Mouse (Mus musculus): ENCODE measurements around the gene Rdh1.
A peak's percentile ranks its signal among the peaks of the same experiment; 100 is the strongest.

Rdh1 gene

DNA sequence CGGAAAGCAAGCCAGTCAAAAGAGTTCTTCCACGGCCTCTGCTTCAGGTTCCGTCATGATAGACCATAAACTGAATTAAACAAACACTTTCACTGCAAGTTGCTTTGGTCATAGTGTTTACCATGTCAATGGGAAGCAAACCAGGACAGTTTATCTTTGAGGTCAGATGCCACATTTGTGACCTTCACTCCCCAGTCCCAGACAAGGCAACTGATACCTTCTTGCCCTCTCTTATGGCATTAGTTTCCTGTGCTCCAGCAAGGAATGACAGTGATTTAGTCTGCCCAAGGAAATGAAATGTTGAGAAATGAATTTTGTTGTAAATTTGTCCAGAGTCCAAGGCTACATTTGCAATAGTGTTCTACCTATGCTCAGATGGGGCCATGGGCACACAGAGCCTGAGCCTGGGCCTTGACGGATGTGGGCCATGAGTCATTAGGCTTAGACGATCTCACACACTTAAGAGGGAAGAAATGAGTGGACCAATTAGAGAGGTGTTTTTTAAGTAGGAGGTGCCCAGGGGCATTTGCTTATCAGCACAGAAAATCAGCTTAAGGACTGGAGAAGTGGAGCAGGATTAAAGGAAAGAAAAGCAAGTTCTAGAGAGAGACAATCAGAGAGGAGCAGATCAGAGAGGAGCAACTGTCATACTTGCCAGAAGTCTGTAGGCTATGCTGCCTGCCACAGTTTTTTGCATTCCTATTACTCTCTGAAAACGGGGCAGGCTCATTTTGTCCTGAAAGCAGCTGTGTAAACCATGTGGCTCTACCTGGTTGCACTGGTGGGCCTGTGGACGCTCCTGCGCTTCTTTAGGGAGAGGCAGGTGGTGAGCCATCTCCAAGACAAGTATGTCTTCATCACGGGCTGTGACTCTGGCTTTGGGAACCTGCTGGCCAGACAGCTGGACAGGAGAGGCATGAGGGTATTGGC is at the start of gene Rdh1, which contains the start of gene Rdh16f1:
Rdh1 (plus strand) TSS at position 541 of the 930 bp plus-strand sequence.
Rdh16f1 (plus strand) TSS at position 607 of the 930 bp plus-strand sequence.
- ATAC-seq (ENCODE audit: low TSS enrichment) = no peak

DNA sequence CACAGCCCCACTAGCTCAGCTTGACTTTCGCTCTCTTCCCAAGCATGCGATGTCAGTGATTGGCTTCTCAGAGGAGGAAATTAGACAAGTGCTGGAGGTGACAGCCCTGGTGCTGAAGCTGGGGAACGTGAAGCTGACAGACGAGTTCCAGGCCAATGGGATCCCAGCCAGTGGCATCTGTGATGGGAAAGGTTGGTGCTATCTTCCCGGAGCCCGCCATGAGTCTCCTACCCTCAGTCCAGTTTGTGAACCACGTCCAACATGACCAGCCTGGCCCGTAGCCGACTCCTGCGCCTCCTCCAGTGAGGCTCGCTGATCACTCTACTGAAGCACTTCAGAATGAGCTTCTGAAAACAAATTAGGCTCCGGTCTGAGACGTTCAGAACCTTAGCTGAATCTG is 49.2 kb upstream of the Rdh1 start:
- no peak for ATAC-seq (ENCODE audit: low TSS enrichment)

DNA sequence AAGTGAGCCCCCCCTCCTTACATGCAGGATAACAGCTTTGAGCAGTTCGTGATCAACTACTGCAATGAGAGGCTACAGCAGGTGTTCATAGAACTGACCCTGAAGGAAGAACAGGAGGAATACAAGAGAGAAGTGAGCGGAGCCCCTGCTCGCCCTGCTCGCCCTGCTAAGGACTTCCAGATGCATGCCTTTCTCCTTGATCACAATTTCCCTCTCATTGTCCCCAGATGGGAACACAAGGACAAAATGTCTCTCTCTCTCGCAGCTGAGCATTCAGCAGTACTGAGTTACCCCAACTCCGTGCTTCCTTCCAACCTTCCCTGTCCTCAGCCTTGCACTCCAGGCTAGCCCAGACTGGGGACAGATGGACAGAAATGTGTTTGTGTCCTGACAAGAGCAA is 46.8 kb upstream of the Rdh1 start:
- no peak for ATAC-seq (ENCODE audit: low TSS enrichment)

DNA sequence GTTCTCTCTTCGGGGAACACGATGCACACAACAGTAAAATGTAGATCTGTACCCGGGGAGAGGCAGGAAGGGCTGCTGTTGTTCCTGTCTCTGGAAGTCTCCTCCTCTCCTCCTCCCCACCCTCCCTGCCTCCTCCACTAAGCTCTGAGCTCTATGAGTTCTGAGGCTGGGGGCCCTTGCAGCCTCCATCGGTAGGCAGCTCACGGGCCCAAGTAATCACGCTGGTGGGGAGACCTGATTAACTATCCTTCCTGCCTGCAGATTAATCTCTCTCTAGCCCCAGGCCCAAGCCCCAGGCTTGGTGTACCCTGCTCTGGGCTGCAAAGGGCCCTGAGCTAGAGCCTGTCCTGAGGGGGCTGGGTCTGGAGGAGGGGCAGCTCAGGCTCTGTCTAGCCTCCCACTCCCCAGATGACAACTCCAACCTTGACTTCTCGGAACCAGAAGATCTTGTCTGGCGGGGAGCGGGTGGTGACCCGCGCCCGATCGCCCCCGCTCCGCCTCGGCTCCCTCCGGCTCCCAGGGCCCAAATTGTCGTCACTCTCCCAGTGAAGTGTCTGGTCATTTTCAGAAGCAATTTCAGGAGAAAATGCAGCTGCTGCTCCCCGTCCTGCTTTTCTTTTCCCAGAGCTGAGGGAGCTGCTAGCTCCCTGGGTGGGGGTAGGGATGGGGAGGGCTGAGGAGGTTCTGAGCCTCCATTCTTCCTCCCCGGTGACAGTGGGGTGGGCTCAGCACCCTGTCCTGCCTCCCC is 37.7 kb upstream of the Rdh1 start:
- peak; percentile 84 for ATAC-seq (ENCODE audit: low TSS enrichment)

DNA sequence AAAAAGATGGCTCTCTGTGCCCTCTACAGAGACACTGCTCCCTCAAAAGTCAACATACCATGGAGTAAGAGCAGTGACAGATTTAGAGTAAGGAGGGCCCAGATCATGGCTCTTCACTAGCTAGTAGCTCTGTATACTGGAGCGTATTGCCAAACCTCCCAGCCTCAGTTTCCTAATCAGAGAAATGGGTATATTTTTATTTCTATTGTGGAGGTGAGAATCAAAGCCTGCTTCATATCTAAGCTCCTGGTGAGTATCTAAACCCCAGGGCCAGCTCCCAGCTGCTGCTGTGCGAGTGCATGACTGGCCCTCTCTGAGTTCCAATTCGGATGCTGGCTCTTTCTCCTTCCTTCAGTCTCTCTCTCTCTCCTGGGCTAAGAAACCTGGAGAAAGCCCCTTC is 35.3 kb upstream of the Rdh1 start, which contains the start of gene Tac2:
Tac2 (plus strand) TSS at position 301 of the 400 bp plus-strand sequence.
- no peak for ATAC-seq (ENCODE audit: low TSS enrichment)

DNA sequence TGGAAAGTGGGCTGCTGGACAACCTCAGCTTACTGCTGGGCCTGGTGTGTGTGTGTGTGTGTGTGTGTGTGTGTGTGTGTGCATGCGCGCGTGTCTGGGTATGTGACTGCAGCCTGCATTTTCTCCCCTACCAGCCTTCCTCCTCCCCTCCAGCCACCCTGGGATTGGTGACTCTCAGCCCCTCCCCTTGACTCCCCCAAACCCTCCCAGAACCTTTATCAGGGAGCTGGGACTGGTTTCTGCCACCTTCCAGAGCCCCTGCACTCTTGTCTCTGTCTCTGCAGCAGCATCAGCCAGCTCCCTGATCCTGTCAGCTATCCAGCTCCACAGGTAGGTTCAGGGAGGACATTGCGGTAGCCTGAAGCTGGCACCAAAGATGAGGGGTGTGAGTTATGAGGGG is 34.4 kb upstream of the Rdh1 start:
- ATAC-seq (ENCODE audit: low TSS enrichment) = no peak

DNA sequence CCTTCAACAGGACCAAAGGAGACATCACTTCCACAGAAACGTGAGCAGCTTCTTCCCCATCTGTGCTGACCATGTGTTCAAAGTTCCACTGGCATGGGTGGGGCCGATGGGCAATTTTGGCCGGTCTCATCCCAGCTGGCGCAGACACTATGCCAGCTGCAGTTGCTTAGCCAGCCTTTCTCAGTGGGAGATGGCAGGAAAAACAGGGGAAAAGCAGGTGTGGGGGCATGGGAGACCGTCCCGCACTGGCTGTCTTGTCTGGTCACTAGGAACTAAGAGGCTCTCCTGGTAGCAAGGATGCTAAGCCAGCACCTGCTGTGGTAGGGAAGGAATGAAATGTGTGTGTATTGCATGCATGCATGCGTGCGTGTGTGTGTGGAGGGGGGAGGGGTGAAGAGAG is 31.1 kb upstream of the Rdh1 start:
- 0 out of 2 replicates have a peak, but pooled peaks have one; percentile 16 for ATAC-seq (ENCODE audit: low TSS enrichment)

DNA sequence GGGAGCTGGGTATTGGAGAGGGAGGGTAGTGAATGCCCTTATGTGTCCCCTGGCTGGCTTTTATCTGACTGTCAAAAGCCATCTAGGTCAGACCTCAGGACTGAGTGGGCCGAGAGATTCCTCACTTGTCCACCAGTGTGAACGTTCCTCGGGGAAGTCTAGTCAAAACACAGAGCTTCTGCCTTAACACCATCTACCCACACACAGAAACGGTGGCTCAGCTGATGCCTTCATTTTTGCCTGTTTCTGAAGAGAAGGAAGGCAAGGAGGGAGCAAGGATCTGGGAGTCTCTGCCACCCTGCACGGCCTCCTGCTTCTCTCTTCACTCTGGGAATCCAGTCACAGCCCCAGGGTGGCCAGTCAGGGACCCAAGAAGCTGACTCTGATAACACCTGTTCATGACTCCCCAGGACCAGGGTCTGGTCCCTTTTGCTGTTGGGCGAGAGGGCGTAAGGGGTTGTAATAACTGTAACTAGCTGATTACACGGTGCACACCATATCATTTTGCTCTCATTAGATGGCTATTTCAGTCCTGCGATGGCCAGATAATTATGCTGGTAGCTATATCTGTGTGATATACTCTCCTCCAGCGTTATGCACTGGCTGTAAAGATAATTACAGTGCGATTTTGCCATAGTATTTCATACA is 29.1 kb upstream of the Rdh1 start:
- peak; percentile 79 for ATAC-seq (ENCODE audit: low TSS enrichment)

DNA sequence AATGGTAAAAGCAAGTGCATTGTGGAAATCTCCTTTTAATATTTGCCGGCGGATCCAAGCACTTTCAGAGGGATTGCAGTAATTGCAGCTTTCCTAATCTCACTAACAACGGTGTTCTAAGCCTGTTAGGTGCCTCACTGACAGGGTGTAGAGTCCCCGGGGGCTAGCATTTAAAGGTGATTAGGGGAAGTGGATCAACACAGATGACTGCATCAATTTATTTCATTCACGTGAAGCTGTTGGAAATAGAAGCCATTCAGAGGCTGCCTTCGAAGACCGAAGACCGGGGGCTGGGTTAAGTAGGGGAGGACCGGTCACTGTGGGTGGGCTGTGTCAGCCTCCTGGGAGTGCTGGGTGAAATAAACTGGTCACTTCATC is 28.6 kb upstream of the Rdh1 start:
- no peak for ATAC-seq (ENCODE audit: low TSS enrichment)

DNA sequence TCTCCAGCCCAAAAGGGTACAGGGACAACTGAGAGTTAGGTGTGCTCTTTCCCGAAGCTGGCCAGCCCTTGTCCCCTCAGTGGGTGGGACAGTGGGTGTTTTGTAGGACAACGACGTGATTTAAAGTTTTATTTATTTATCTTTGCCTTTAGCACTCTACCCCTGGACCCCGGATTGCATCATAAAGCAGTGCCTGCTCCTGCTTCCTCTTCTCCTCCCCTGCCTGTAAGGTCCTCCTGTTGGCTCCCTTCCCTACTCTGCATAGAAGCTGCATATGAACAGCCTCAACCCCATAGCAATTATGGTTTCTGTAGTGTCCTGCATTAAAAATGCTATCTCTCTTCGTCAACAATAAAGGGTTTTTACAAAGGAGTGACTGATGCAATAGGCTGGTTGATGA is 28.1 kb upstream of the Rdh1 start:
- no peak for ATAC-seq (ENCODE audit: low TSS enrichment)

DNA sequence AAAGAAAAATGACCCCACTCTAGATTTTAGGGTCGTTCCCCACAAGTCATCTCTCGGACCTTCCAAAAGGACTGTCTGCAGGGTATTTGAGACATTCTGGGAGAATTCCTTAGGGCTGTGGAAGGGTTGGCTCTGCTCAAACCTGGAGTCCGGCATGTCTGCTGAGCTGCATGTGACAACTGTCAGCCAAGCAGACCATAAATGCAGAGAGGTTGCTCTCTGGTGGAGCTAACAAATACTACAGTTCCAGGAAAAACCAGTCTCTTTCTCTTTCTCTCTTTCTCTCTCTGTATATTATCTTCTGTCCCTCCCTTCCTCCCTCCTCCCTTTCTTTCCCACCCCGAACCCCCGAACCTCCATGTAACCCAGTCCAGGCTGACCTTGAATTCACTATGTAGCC is 25.1 kb upstream of the Rdh1 start:
- peak; percentile 48; the same call in 1 of the 2 replicates for ATAC-seq (ENCODE audit: low TSS enrichment)

DNA sequence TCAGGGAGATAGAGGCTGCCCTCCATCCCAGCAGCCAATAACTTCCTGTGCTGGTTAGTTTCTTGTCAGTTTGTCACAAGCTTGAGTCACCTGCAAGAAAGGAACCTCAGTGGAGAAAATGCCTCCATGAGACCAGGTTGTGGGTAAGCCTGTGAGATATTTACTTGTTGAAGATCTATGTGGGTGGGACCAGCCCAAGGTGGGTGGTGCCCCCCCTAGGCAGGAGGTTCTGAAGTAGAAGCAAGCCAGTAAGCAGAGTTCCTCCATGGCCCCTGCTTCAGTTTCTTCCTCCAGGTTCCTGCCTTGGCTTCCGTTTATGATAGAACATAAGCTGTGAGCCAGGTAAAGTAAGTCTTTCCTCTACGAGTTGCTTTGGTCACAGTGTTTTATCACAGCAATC is 23.3 kb upstream of the Rdh1 start:
- ATAC-seq (ENCODE audit: low TSS enrichment) = no peak

DNA sequence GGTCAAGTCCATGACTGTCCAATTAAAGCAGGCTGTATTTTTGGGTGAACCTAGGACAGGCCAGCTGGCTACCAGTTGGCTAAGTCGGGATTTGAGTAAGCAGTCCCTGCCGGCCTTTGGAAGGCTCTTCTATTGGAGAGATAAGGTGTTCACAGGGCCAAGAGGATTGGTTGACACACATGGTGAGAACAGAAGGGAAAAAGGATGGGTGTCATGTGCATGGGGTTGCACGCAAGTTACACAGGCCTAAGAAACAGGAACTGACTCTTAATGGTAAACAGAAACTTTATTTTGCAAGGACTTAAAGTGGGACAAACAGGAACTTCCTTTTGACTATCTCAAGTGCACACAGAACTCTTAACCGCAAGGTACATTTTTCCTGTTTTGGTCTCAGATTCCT is 22.6 kb upstream of the Rdh1 start:
- ATAC-seq (ENCODE audit: low TSS enrichment) = no peak

DNA sequence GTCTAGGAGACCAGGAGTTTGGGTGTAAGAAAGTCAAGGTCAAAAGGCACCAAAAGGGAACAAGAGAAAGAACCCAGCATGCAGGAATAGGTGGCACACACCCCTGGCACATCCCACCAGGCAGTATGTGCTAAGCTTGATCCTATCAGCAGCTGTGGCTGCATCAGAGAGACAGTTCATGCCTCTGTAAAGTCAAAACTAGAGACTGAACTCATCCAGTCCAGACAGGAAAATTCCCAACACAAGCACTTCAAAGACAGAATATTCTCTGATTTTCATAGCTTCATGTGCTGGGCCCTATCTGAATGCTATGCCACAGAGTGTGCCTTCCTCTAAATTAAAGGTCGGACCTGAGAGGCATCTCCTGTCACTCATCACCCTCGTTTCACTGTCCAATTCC is 22.0 kb upstream of the Rdh1 start:
- no peak for ATAC-seq (ENCODE audit: low TSS enrichment)

DNA sequence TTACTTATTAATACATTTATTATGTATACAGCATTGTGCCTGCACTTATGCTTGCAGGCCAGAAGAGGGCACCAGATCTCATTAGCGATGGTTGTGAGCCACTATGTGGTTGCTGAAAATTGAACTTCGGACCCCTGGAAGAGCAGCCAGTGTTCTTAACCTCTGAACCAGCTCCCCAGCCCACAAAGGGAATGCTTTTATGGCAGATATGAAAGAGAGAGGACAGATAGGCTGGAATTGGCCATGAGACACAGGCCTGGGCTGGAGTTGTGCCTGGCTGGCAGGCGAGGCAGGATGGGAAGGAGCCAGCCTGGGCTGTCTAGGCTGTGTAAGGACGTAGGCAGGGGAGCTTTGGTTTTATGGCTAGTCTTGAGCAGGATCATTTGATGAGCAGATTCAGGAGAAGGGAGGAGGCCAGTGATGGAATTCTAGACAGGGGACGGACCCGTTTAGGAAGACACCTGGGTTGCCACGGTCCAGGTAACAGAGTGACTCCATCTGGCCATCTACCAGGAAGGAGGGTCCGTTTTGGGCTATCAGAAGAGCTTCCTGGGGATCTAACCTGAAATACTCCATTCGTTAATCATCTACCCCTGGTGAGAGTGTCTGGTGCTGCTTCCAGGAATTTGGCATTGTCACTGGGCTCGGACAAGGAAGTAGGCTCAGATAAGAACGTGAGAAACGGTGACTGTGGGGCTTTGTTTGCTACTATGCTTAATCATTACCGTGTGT is 21.2 kb upstream of the Rdh1 start:
- ATAC-seq (ENCODE audit: low TSS enrichment) = no peak

DNA sequence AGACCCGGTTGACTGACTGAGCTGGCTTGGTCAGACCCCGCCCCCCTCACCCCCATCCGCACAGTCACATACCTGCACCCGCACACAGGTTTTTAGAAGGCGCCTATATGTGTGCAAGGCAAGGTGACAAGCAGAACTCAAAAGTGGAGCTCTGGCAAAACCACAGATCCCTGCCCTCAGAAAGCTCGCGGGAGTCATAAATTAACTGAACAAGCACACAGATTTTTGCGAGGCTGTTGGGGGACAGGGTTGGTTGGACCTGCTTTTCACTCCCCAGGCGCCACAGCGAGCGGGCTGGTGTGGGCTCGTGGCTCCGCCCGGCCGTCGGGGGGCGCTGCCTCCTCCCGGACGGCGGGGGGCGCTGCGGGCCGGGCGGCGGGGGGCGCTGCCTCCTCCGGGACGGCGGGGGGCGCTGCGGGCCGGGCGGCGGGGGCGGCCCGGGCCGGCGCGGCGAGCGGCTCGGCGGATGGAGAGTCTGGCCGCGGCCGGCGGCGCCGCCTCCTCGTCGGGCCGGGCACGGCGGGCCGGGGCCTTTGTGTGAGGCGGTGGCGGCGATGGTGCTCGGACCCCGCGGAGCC is 20.3 kb upstream of the Rdh1 start, which contains the start of gene Zbtb39:
Zbtb39 (plus strand) TSS at position 456 of the 578 bp plus-strand sequence.
- peak; percentile 81 for ATAC-seq (ENCODE audit: low TSS enrichment)

DNA sequence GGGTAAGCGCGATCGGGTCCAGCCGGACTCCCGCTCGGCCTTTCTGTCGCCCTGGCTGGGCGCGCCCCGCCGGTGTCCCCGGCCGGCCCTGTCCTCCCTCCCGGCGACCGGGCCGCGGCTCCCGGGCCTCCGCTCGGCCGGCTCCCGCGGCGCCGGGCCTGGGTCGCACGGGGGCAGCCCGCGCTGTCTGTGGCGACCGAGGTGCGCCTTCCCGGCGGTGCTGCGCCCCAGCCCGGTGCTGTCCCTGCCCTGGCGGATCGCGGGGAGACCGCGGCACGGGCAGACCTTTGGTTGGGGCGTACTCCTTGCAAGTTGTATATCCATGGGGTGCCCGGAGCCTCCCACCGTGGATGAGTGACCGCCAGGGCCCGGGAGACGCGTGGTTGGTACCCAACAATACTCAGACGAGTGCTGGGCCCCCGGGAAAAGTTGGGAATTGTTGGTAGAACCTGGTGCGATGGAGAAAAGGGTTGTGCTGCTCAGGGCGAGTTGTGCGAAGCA is 19.8 kb upstream of the Rdh1 start:
- no peak; the same call in none of the 2 replicates for ATAC-seq (ENCODE audit: low TSS enrichment)

DNA sequence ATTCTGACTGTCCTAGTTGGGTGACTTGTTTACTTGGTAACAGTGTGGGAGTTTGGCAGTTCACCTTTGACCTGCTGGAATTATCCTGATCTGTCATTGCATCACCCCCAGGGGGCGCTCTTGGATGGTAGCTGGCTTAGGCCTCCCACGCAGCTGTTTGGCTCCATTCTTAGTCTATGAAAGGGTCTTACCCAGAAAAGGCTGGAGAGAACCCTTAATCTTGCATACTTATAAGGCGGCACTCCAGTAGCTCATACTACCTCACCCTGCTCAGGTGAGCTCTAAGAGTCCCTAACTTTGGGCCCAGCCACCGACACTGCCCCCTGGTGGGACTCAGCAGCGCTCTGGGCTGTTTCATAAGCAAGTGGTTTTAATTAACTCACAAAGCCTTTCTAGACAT is 14.9 kb upstream of the Rdh1 start:
- no peak for ATAC-seq (ENCODE audit: low TSS enrichment)

DNA sequence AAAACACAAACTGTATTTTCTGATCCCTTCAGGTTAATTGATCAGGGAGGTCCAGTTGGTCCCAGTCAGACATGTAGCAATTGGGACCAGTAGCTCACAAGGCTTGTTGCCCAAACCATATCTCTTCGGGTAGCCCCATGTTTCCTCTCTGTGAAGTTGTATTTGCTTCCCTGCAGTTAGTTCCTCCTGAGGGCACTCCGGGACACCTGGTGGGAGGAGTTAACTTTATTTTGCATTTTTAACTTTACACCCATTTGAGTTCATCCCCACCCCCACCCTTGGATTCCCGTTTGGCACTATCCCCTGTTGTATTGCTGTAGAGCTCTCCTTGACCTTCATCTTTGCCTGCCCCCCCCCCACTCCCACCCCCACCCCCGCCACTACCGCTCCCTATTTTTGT is 13.6 kb upstream of the Rdh1 start:
- ATAC-seq (ENCODE audit: low TSS enrichment) = no peak

DNA sequence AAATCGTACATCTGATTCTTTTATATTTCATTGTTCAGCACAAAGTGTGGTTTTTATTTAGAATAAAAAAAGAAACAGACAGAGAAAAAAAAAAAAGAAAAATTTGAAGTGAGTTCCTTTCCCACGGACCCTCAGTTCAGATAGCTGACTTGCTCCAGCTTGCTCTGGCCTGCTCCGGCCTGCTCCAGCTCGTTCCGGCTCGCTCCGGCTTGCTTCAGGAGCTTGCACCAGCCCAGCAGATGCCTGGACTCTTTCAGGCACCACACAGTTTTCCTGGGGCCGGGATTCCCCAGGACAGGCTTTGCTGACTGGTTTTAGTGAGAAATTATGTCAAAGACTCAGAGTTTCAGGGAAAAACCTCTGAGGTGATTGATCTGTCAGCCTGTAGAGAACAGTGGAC is 12.3 kb upstream of the Rdh1 start:
- no peak for ATAC-seq (ENCODE audit: low TSS enrichment)
